Mouse (Mus musculus) liver, embryonic 16.5 days (tissue): ENCODE measurements at regions not wholly inside any gene's neighbourhood (a gene's known extent, or its start where the extent isn't known, plus 50 kb on each side); places are given as distances from the start of the nearest gene placed in this dataset.

Source experiments
- ATAC-seq: fragments of 200-750 bp; cut with Nextera tagmentation; 2 replicates; pipeline ENCODE4 v1.8.0; 2017; ENCODE audit warnings: low read depth, mild to moderate bottlenecking, moderate number of reproducible peaks, moderate library complexity
- H3K27ac ChIP-seq: fragments of 300-500 bp; sonication (generic); 2 replicates; pipeline ENCODE4 v1.5.1; 2014; ENCODE audit warnings: mild to moderate bottlenecking, low read length
- H3K27me3 ChIP-seq: fragments of 300-500 bp; sonication (generic); 2 replicates; pipeline ENCODE4 v1.6.1; 2014; ENCODE audit warnings: low read depth, low read length, mixed read lengths; ENCODE audit not compliant: control insufficient read depth, insufficient read depth
- H3K36me3 ChIP-seq: fragments of 300-500 bp; sonication (generic); 2 replicates; pipeline ENCODE4 v1.6.1; 2014; ENCODE audit warnings: mild to moderate bottlenecking; ENCODE audit not compliant: control insufficient read depth, insufficient read depth
- H3K4me1 ChIP-seq: fragments of 300-500 bp; sonication (generic); 2 replicates; pipeline ENCODE4 v1.6.1; 2014; ENCODE audit warnings: low read depth, low read length, mixed read lengths; ENCODE audit not compliant: control insufficient read depth
- H3K4me2 ChIP-seq: fragments of 300-500 bp; sonication (generic); 2 replicates; pipeline ENCODE4 v1.6.1; 2014; ENCODE audit warnings: low read depth, low read length, mixed read lengths
- H3K4me3 ChIP-seq: fragments of 300-500 bp; sonication (generic); 2 replicates; pipeline ENCODE4 v1.5.1; 2014; ENCODE audit warnings: low read depth, mild to moderate bottlenecking, low read length
- H3K9ac ChIP-seq: fragments of 300-500 bp; sonication (generic); 2 replicates; pipeline ENCODE4 v1.6.1; 2014; ENCODE audit warnings: low read depth, low read length
- H3K9me3 ChIP-seq: fragments of 300-500 bp; sonication (generic); replicated peaks from 2 replicates; pipeline ENCODE4 v1.6.1; 2016; ENCODE audit warnings: low read length; ENCODE audit not compliant: control insufficient read depth
- WGBS: fragments of 180-500 bp; shearing (Covaris S2); extraction: QIAGEN DNeasy Blood & Tissue Kit; methylation state at CpG from one replicate; pipeline ENCODE4 v1.1.7; 2014; ENCODE audit not compliant: insufficient replicate concordance; 5-methylcytosine and 5-hydroxymethylcytosine counted together

- 64% methylated on average over 6 of the region's 6 CpGs for WGBS
- Histone ChIP-seq H3K4me1 (no peaks in the 10 kb centered on the region), H3K9me3 (no peaks in the 10 kb centered on the region), H3K36me3 (no peaks in the 10 kb centered on the region), H3K27ac (no peak overlapping the region), H3K4me3 (no peak overlapping the region), H3K4me2 (no peak overlapping the region), H3K27me3 (no peaks in the 10 kb centered on the region), H3K9ac (no peak overlapping the region)
- no peak for ATAC-seq
These were observed 177.0 kb upstream of the Plpp4 start for GRCm38 (mm10) chr7:129079786-129080185.

GRCm38 (mm10) chr7:129091441-129091840 lies 165.4 kb upstream of the Plpp4 start:
- Histone ChIP-seq H3K27me3 (no peaks in the 10 kb centered on the region), H3K36me3 (no peaks in the 10 kb centered on the region), H3K4me1 (no peaks in the 10 kb centered on the region), H3K4me2 (no peak overlapping the region), H3K27ac (no peak overlapping the region), H3K9me3 (no peaks in the 10 kb centered on the region), H3K4me3 (no peak overlapping the region), H3K9ac (no peak overlapping the region)
- 38% methylated on average over 4 of the region's 4 CpGs for WGBS
- ATAC-seq = no peak

- Histone ChIP-seq H3K4me1 (no peaks in the 10 kb centered on the region), H3K9ac (no peak overlapping the region), H3K4me3 (no peak overlapping the region), H3K36me3 (no peaks in the 10 kb centered on the region), H3K4me2 (no peak overlapping the region), H3K9me3 (no peaks in the 10 kb centered on the region), H3K27ac (no peak overlapping the region), H3K27me3 (no peaks in the 10 kb centered on the region)
- no peak for ATAC-seq
- WGBS = 31% methylated on average over 3 of the region's 3 CpGs
These were observed 160.3 kb upstream of the Plpp4 start for GRCm38 (mm10) chr7:129096374-129097069.

DNA sequence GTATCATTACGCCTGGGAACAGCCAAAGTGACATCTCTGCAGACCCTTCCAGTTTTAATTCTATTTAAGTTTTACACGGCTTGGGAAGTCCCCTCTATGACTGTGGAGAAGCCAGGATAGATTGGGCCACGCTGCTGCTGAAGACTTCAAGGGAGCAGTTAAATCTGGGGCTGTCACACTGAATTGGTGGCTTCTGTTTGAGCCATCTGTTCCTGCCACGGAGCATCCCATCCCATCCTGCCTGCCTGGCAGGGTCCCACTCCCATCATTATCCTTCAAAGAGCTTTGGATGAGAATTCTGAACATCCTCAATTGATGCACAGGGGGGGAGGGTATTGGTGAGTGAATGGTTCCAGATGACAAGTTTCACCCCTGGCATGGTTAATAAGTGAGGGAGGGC lies 154.4 kb upstream of the Plpp4 start:
- H3K4me3 ChIP-seq = no peak overlapping the region
- H3K9me3 ChIP-seq = no peaks in the 10 kb centered on the region
- WGBS = 44% methylated on average over 4 of the region's 4 CpGs
- ATAC-seq = no peak
- H3K27ac ChIP-seq = no peak overlapping the region
- H3K36me3 ChIP-seq = no peaks in the 10 kb centered on the region
- no peak overlapping the region for H3K9ac ChIP-seq
- no peak overlapping the region for H3K4me2 ChIP-seq
- H3K27me3 ChIP-seq = no peaks in the 10 kb centered on the region
- H3K4me1 ChIP-seq = no peaks in the 10 kb centered on the region

DNA sequence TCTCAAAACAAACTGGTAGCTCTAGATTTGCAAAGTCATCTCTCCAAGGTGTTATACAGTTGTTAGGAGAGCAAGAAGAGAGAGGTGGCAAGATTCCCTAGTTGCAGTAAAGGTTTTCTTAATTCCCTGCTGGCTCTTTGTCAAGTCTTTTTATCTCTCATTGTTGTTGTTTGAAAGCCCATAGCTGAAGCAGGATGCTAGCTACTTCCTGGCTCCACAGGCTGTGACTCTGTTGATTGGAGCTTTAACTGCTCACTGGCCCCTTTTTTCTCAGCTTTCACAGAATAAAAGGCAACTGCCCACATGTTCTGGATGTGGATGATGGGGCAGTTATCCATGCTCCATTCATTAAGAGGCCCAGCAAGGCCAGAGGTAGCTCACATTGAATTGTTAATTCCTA lies 122.7 kb upstream of the Plpp4 start:
- Histone ChIP-seq H3K27ac (no peak overlapping the region), H3K4me2 (no peak overlapping the region), H3K4me3 (no peak overlapping the region), H3K9me3 (no peaks in the 10 kb centered on the region), H3K36me3 (no peaks in the 10 kb centered on the region), H3K4me1 (no peaks in the 10 kb centered on the region), H3K27me3 (no peaks in the 10 kb centered on the region), H3K9ac (no peak overlapping the region)
- no peak for ATAC-seq

DNA sequence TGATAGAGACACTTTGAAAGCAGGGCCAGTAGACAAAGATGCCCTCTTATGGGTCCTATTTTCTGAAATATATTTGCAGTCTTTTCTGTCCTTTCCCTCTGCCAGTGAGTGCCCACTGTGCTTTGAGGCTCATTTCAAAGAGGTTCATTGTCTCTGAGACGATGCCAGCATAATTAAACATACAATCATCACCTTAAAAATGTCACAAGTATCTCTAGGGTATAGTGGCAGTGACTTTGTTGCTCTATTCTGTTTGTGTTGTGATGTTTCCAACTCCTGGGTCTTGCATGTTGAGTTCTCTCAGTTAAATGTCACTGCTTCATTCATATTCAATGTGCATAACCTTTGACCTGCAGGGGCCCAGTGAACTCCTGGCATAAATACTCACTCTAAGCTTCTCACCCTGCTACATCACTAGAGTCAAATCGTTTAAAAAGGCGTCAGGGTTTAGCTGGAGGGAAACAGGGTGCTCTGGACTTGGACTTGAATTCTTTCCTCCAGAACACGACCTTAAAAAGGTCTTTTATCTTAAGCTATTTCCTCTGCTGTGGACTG lies 122.1 kb upstream of the Plpp4 start:
- WGBS = 28% methylated on average over 4 of the region's 4 CpGs
- Histone ChIP-seq H3K4me2 (no peak overlapping the region), H3K4me3 (no peak overlapping the region), H3K4me1 (no peaks in the 10 kb centered on the region), H3K36me3 (no peaks in the 10 kb centered on the region), H3K27me3 (no peaks in the 10 kb centered on the region), H3K9me3 (no peaks in the 10 kb centered on the region), H3K27ac (no peak overlapping the region), H3K9ac (no peak overlapping the region)
- no peak for ATAC-seq

- H3K36me3 ChIP-seq = no peaks in the 10 kb centered on the region
- no peak overlapping the region for H3K4me3 ChIP-seq
- H3K9me3 ChIP-seq = no peaks in the 10 kb centered on the region
- no peak for ATAC-seq
- H3K4me1 ChIP-seq = no peaks in the 10 kb centered on the region
- WGBS = 65% methylated on average over 11 of the region's 11 CpGs
- H3K4me2 ChIP-seq = no peak overlapping the region
- no peaks in the 10 kb centered on the region for H3K27me3 ChIP-seq
- H3K9ac ChIP-seq = no peak overlapping the region
- no peak overlapping the region for H3K27ac ChIP-seq
These were observed 119.4 kb upstream of the Plpp4 start for GRCm38 (mm10) chr7:129137303-129137990.

- Histone ChIP-seq H3K4me1 (no peaks in the 10 kb centered on the region), H3K4me3 (no peak overlapping the region), H3K27me3 (no peaks in the 10 kb centered on the region), H3K9ac (no peak overlapping the region), H3K9me3 (no peaks in the 10 kb centered on the region), H3K27ac (no peak overlapping the region), H3K36me3 (no peaks in the 10 kb centered on the region), H3K4me2 (no peak overlapping the region)
- no peak for ATAC-seq
- 62% methylated on average over 6 of the region's 6 CpGs for WGBS
These were observed 114.8 kb upstream of the Plpp4 start for GRCm38 (mm10) chr7:129141942-129142598.

DNA sequence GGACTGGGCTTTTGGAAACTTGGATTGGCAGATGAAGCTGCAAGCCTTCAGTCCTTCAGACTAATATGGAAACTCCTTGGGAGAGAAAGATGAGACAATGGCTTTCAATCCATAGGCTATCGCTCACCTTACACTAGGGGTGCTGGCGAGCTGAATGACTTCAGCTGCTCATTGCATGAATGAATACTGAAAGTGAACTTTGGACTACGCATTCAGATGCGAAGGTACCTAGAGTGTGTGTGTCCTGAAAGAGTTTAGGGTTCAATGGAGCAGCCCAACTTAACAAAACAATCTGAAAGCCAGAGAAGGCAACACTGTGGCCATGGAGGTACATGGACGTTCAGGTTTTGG lies 114.3 kb upstream of the Plpp4 start:
- Histone ChIP-seq H3K4me1 (no peaks in the 10 kb centered on the region), H3K9me3 (no peaks in the 10 kb centered on the region), H3K4me2 (no peak overlapping the region), H3K36me3 (no peaks in the 10 kb centered on the region), H3K4me3 (no peak overlapping the region), H3K27me3 (no peaks in the 10 kb centered on the region), H3K27ac (no peak overlapping the region), H3K9ac (no peak overlapping the region)
- WGBS = 50% methylated on average over 5 of the region's 5 CpGs
- ATAC-seq = no peak
